Mouse (Mus musculus): Measurements from ENCODE around the gene Klhl21. TPM values are rescaled to one million over a fixed set of nuclear protein-coding genes. Genes with fewer than 3 reads are reported as not detected.
A peak's percentile ranks its signal among the peaks of the same experiment; 100 is the strongest.

The Klhl21 gene
- polyA plus RNA-seq, 1 experiment from 2014 or later = 10.6 TPM

DNA sequence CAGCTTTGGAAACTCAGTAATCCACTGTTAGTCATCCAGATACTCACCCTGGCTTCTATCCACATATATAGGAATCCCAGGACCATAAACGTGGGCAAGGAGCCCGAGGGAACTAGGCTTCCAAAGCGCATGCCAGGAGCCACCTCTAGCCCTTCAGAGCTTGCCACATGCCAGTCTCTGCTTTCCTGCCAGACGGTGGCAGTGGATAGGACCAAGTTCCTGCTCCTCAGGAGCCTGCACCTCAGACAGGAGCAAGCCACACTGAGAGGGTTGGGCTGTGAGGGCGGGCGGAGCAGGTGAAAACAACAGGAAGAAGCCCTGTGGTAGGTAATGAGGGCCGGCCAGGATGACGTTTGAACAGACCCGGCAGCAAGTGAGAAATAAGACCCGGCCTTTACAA, 22.7 kb upstream of the Klhl21 start:
- no peaks in the 10 kb centered on the region for H3K27me3 ChIP-seq (replicated peaks)
- peaks cover 16% of the 10 kb centered on the region for H3K36me3 ChIP-seq
- H3K27ac ChIP-seq = 0 out of 2 replicates have a peak overlapping the region, but pooled peaks have one; percentile 24
- no peak overlapping the region for H3K4me3 ChIP-seq (replicated peaks)
- H3K9me3 ChIP-seq = no peaks in the 10 kb centered on the region
- H3K4me2 ChIP-seq (replicated peaks) = no peak overlapping the region
- 23% methylated on average over 10 of the region's 10 CpGs for WGBS
- ATAC-seq = peak; percentile 38; the same call in 1 of the 2 replicates
- H3K4me1 ChIP-seq (replicated peaks) = peaks cover 19% of the 10 kb centered on the region
- no peak overlapping the region for H3K9ac ChIP-seq

DNA sequence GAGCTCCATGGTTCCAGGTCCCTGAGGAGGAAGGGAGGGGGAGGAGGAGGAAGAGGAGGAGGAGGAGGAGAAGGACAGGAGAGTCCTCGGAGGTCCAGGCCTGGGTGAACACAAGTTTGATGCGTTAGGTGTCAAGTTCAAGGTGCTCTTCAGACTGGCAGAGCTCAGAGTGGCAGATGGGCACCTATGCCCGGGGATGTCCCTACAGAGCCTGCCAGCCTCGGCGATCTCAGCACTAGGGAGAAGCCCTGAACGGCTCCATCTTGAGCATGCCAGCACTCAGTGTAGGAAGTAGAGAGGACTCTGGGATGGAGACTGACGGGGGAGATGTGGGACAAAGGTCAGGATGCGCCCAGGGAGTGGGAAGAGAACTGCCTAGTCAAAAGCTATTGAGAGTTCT, 22.0 kb upstream of the Klhl21 start:
- peaks cover 17% of the 10 kb centered on the region for H3K36me3 ChIP-seq
- H3K4me3 ChIP-seq (replicated peaks) = no peak overlapping the region
- H3K27ac ChIP-seq = no peak overlapping the region
- no peak overlapping the region for H3K9ac ChIP-seq
- H3K4me2 ChIP-seq (replicated peaks) = no peak overlapping the region
- H3K4me1 ChIP-seq (replicated peaks) = peaks cover 19% of the 10 kb centered on the region
- H3K9me3 ChIP-seq = no peaks in the 10 kb centered on the region
- WGBS = 61% methylated on average over 8 of the region's 8 CpGs
- ATAC-seq = no peak
- no peaks in the 10 kb centered on the region for H3K27me3 ChIP-seq (replicated peaks)

- Histone ChIP-seq H3K4me3 (replicated peaks) (peak overlapping the region; percentile 90), H3K4me2 (replicated peaks) (peak overlapping the region; percentile 86), H3K36me3 (peaks cover 18% of the 10 kb centered on the region), H3K27me3 (replicated peaks) (no peaks in the 10 kb centered on the region), H3K9ac (peak overlapping the region; percentile 83), H3K27ac (peak overlapping the region; percentile 87; the same call in 1 of the 2 replicates), H3K9me3 (no peaks in the 10 kb centered on the region), H3K4me1 (replicated peaks) (peaks cover 18% of the 10 kb centered on the region)
- WGBS = 27% methylated on average over 10 of the region's 10 CpGs
- no peak for ATAC-seq
These were observed 20.6 kb upstream of the Klhl21 start for GRCm38 (mm10) chr4:151988014-151988341.

DNA sequence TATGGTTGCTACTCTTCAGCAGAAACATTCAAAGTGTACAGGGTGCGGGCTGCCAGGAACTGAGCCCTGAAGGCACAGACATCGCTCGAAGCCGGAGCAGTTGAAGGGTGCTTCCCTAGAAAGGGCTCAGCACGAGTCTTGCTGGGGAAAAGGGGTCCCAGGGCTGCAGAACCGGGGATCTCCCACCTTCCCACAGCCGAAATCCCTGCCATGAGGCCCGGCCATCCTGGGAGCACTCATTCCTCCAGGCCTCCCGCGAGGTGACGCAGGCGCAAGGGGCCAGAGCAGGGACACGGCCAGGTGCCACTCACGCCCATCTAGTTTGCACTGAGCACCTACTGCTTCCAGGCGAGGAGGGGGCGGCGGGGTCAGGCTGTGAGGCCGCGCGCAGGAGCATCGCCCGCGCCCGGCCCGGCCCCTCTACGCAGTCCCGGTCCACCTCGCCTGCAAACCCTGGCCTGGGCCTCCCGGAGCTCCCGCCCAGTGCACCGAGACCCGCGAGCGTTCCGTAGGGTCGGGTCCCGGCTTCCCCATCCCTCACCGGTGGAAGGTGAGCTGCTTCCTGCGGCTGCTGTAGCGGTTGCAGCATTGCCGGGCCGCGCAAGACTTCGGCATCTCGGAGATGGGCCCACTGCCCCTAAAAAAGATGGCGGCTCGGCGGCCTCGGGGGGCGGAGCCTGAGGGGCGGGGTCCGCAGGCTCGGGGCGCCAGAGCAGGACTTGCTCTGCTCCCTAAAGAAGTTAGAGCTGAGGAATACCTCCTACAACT, 20.1 kb upstream of the Klhl21 start, which contains the start of gene Thap3:
Gene Thap3, minus strand, starts transcription at position 656 of the 768 bp plus-strand sequence.
- Histone ChIP-seq H3K27me3 (replicated peaks) (no peaks in the 10 kb centered on the region), H3K27ac (peak within 1 kb of the TSS; percentile 87), H3K4me2 (replicated peaks) (peak within 1 kb of the TSS; percentile 86), H3K36me3 (peaks cover 13% of the 10 kb centered on the region), H3K9me3 (no peaks in the 10 kb centered on the region), H3K9ac (peak within 1 kb of the TSS; percentile 83), H3K4me1 (replicated peaks) (peaks cover 20% of the 10 kb centered on the region), H3K4me3 (replicated peaks) (peak within 1 kb of the TSS; percentile 90)
- ATAC-seq = peak; percentile 83
- WGBS = under 1% methylated on average over 54 of the region's 54 CpGs

- Histone ChIP-seq H3K27me3 (replicated peaks) (no peaks in the 10 kb centered on the region), H3K36me3 (peaks cover 11% of the 10 kb centered on the region), H3K4me3 (replicated peaks) (peak overlapping the region; percentile 90), H3K9ac (peak overlapping the region; percentile 83; the same call in 1 of the 2 replicates), H3K4me1 (replicated peaks) (peaks cover 26% of the 10 kb centered on the region), H3K4me2 (replicated peaks) (peak overlapping the region; percentile 86), H3K9me3 (no peaks in the 10 kb centered on the region), H3K27ac (peak overlapping the region; percentile 87; the same call in 1 of the 2 replicates)
- 0 out of 2 replicates have a peak, but pooled peaks have one; percentile 1 for ATAC-seq
- 32% methylated on average over 6 of the region's 6 CpGs for WGBS
These were observed 19.5 kb upstream of the Klhl21 start for GRCm38 (mm10) chr4:151989110-151989488.

DNA sequence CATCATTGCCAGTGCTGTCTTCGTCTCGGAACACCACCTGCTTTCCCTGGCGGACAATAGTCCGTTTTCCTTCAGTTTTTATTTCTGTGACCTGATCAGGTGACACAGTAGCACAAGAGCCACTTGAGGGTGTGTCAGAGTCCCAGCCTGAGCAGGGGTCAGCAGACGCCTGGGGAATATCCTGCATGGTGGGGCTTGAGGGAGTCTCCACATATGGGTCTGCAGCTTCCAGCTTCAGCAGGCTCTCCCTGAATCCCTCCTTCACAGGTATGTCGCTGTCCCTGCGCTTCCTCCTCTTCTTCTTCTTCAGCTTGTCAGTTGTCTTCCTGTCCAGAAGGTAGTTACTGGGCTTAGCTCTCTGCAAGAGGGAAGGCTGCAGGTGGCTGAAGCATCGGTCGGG, 16.5 kb upstream of the Klhl21 start:
- 90% methylated on average over 9 of the region's 9 CpGs for WGBS
- Histone ChIP-seq H3K27ac (no peak overlapping the region), H3K4me3 (replicated peaks) (no peak overlapping the region), H3K36me3 (peaks cover 11% of the 10 kb centered on the region), H3K4me2 (replicated peaks) (no peak overlapping the region), H3K27me3 (replicated peaks) (no peaks in the 10 kb centered on the region), H3K4me1 (replicated peaks) (peaks cover 26% of the 10 kb centered on the region), H3K9ac (no peak overlapping the region), H3K9me3 (no peaks in the 10 kb centered on the region)
- ATAC-seq = no peak

GRCm38 (mm10) chr4:151993035-151993434, 15.6 kb upstream of the Klhl21 start:
- H3K36me3 ChIP-seq = peaks cover 11% of the 10 kb centered on the region
- peaks cover 27% of the 10 kb centered on the region for H3K4me1 ChIP-seq (replicated peaks)
- ATAC-seq = no peak
- H3K9ac ChIP-seq = no peak overlapping the region
- no peak overlapping the region for H3K27ac ChIP-seq
- H3K4me3 ChIP-seq (replicated peaks) = no peak overlapping the region
- 77% methylated on average over 6 of the region's 6 CpGs for WGBS
- no peaks in the 10 kb centered on the region for H3K9me3 ChIP-seq
- no peaks in the 10 kb centered on the region for H3K27me3 ChIP-seq (replicated peaks)
- no peak overlapping the region for H3K4me2 ChIP-seq (replicated peaks)

DNA sequence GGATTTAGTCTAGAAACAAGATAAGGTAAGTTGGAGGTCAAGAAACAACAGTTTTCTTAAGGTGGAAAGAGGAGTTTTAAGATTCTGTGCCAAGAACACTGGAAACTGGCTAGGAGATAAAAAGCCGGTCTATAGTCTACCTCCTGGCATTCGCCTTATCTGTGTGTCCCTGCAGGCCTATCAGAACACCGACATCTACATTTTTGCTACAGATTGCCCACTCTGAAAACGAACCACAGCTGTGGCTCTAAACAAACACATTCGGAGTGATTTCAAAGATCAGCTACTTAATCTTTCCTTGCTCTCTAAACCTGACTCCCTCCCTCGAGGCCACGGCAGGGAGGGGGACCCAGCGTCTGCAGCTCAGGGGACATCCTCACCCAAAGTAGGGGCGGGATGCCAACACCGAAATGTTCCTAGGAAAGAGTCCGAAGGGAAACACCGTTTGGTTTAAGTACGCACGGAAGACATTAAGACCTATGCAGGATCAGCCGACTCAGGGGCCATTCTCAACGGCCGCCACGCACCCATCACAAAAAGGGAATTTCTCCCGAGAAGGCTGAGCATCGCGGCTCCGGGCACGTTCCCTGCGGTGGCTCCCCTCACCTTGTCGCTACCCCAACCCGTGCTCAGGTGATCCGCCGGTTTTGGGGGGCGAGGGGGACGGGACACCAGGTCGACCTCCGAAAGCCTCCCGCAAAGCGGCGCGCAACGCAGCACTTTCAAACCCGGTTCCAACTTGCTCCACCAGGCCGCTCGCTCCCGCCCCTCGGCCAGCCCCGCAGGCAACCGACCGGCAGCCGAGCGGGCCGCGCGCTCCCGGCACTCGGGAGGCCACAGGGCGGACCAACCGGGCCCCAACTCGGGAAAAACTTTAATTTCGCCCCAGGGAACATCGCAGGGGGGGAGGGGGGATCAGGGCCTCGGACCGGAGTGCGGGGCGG, 14.1 kb upstream of the Klhl21 start:
- H3K36me3 ChIP-seq = peaks cover 11% of the 10 kb centered on the region
- H3K9me3 ChIP-seq = no peaks in the 10 kb centered on the region
- peak overlapping the region; percentile 82 for H3K27ac ChIP-seq
- H3K9ac ChIP-seq = peak overlapping the region; percentile 93
- ATAC-seq = 0 out of 2 replicates have a peak, but pooled peaks have one; percentile 3
- H3K4me3 ChIP-seq (replicated peaks) = peak overlapping the region; percentile 86
- H3K27me3 ChIP-seq (replicated peaks) = no peaks in the 10 kb centered on the region
- H3K4me1 ChIP-seq (replicated peaks) = peaks cover 23% of the 10 kb centered on the region
- 2% methylated on average over 61 of the region's 61 CpGs for WGBS
- peak overlapping the region; percentile 88 for H3K4me2 ChIP-seq (replicated peaks)

GRCm38 (mm10) chr4:151995371-151996172, 13.0 kb upstream of the Klhl21 start:
- Histone ChIP-seq H3K4me2 (replicated peaks) (peak overlapping the region; percentile 88), H3K9ac (peak overlapping the region; percentile 93), H3K9me3 (no peaks in the 10 kb centered on the region), H3K27ac (peak overlapping the region; percentile 82), H3K4me3 (replicated peaks) (peak overlapping the region; percentile 86), H3K27me3 (replicated peaks) (no peaks in the 10 kb centered on the region), H3K36me3 (peaks cover 11% of the 10 kb centered on the region), H3K4me1 (replicated peaks) (peaks cover 23% of the 10 kb centered on the region)
- ATAC-seq = peak; percentile 42
- under 1% methylated on average over 68 of the region's 111 CpGs for WGBS

- peak within 1 kb of the TSS; percentile 93 for H3K9ac ChIP-seq
- ATAC-seq = peak; percentile 97
- H3K4me2 ChIP-seq (replicated peaks) = peak within 1 kb of the TSS; percentile 88
- H3K36me3 ChIP-seq = peaks cover 7% of the 10 kb centered on the region
- H3K27ac ChIP-seq = peak within 1 kb of the TSS; percentile 90
- no peaks in the 10 kb centered on the region for H3K27me3 ChIP-seq (replicated peaks)
- no peaks in the 10 kb centered on the region for H3K9me3 ChIP-seq
- peak within 1 kb of the TSS; percentile 86 for H3K4me3 ChIP-seq (replicated peaks)
- H3K4me1 ChIP-seq (replicated peaks) = peaks cover 23% of the 10 kb centered on the region
- WGBS = under 1% methylated on average over 94 of the region's 94 CpGs
These were observed 12.2 kb upstream of the Klhl21 start, which contains the start of gene Phf13 for GRCm38 (mm10) chr4:151996173-151996950. Gene Phf13 (minus strand): TSS chr4:151996258.

- WGBS = 3% methylated on average over 13 of the region's 13 CpGs
These were observed 11.7 kb upstream of the Klhl21 start for GRCm38 (mm10) chr4:151996951-151997222.

More at GRCm38 (mm10) chr4:151996951-151997222, 11.7 kb upstream of the Klhl21 start:
- no peaks in the 10 kb centered on the region for H3K9me3 ChIP-seq
- H3K4me3 ChIP-seq (replicated peaks) = peak overlapping the region; percentile 86
- H3K36me3 ChIP-seq = peaks cover 2% of the 10 kb centered on the region; the same call in 1 of the 2 replicates
- H3K9ac ChIP-seq = peak overlapping the region; percentile 74
- H3K27ac ChIP-seq = peak overlapping the region; percentile 90
- H3K27me3 ChIP-seq (replicated peaks) = no peaks in the 10 kb centered on the region
- peaks cover 23% of the 10 kb centered on the region for H3K4me1 ChIP-seq (replicated peaks)
- ATAC-seq = no peak
- H3K4me2 ChIP-seq (replicated peaks) = peak overlapping the region; percentile 67
